Mouse (Mus musculus): Measurements from ENCODE around the gene Zfp46.

Zfp46 gene

DNA sequence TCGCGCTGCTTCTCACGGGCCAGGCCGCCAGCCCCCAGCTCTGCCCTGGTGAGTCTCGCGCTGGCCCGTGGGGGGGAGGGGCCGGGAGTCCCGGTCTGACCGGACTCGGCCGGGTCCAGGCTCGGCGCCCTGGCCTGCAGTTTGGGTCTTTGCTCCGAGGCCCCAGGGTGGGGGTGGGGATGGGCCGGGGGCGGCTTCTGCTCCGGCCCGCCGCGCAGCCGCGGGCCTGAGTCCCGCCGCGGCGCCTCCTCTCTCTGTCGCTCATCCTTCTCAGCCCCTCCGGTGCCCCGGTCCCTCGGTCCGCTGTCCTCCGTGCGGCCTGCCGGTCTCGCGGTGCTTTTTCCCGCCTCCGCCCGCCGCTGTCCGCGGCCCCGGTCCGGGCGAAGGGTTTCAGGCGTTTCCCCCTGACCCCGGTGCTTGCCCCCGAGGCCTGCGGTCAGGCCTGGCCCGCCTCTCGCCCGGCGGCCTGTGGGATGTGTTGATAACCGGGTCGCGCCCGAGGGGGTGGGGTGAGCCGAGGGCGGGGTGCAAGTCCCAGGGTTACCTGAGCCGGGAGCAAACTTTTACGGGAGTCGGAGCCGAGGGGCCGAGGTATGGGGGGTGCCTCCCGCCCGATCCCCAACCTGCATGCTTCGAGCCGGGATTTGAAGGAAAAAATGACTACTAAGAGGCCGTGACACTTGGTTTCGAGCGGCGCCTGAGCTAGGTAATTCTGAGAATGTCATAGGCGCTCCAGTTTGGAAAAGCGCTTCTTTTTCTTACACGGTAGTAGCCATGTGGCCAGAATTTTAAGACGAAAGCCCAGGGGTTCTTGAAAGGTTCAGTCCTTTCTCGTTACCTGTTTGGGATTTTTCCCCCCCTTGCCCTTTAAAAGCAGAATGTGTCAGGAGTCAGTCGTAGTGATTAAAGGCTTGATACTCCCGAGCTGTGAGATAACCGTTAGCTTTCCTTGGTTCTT is 26.8 kb downstream of the Zfp46 start:
- DNase-seq (ENCODE audit: low spot score) = peak; percentile 74

DNA sequence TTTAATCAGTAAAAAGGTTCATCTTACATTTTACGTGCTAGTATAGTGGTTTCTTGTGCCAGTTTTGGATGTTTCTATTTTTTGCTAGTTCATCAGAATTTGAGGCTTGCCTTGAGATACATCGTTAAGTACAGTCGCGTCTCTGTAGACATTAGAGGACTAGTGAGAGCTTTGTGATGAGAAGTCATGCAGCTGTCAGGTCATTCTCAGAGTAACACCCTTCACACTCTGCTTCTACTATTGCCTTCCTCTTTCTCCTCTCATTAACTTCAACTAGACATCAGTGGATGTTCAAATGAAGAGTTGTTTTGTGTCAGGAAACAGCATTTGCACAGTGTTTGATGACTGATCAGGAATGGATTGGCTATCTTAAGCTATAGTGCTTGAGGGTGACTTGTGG is 28.1 kb downstream of the Zfp46 start:
- DNase-seq (ENCODE audit: low spot score) = peak; percentile 32

DNA sequence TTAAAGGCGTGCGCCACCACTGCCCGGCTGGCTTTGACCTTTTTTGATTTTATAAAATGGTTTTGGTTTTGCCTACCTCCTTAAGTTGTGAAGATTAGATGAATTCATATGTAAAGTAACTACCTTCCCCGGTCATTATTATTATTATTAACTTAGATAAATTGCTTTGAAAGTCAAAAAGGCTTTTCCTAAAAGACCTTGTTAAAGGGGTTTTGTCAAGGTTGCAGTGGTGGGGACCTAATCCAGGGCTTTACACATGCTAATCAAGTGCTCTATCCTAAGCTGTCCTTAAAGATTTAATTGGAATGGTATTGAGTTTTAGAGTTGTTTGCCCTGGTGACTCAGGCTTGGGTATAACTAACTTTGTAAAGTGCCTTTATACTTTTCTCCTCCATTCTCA is 33.2 kb downstream of the Zfp46 start:
- no peak for DNase-seq (ENCODE audit: low spot score)

DNA sequence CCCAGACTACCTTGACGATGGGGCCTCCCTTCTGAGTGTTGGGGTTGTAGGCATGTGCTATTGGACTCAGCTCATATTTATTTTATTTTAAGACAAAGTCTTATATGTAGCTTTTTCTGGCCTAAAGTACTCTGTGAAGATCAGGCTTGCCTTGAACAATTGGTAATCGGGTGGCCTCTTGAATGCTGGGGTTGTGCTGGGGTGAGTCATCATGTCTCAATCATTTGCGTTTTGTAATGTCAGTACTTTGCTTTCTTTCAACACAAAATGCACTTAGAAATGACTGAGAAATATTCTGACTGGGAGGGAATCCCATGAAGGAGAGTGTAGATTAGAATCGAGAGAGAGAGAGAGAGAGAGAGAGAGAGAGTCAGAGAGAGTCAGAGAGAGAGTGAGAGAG is 35.5 kb downstream of the Zfp46 start:
- no peak for DNase-seq (ENCODE audit: low spot score)

DNA sequence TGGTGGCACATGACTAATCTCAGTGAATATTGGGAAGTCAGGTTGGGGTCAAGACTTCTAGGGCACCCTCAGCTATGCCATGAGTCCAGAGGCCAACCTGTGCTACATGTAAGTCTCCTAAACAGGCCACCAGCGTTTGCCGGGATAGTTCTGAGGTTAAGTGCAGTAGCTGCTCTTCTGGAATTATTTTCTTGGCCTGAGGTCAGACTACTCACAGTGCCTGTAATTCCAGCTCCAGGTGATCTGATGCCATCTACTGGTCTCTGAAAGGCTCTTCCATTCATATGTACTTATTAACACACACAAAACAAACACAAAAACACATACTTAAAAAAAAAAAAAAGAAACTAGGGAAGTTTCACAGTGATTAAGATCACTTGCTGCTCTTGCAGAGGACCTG is 39.7 kb downstream of the Zfp46 start:
- DNase-seq (ENCODE audit: low spot score) = no peak

DNA sequence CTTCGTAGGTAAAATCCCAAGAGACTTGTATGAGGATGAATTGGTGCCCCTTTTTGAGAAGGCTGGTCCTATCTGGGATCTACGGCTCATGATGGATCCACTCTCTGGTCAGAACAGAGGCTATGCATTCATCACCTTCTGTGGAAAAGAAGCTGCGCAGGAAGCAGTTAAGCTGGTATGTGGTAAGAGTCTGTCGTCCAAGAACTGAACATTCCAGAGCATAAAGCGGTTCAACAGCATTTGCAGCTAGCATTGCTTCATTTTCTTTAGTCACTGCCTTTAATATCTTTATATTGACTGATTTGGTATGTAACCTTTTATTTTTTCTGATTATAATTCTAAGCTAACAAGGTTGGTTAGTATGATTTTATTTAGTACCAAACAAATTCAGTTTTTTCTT is 42.8 kb downstream of the Zfp46 start:
- no peak for DNase-seq (ENCODE audit: low spot score)

DNA sequence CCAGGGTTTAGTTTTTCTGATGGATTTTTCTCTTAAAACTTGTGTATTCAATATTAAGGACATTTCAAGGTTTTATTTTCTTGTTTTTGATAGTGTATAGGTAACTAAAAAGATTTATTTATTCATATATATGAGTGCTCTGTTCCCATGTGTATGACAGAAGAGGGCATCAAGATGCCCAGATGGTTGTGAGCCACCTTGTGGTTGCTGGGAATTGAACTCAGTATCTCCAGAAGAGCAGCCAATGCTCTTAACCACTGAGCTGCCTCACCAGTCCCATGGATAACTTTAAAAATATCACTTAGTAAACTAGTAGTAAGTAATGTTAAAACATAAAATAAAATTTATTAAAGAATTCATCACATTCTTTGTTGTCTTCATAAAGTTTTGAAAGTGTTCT is 43.6 kb downstream of the Zfp46 start:
- no peak for DNase-seq (ENCODE audit: low spot score)

DNA sequence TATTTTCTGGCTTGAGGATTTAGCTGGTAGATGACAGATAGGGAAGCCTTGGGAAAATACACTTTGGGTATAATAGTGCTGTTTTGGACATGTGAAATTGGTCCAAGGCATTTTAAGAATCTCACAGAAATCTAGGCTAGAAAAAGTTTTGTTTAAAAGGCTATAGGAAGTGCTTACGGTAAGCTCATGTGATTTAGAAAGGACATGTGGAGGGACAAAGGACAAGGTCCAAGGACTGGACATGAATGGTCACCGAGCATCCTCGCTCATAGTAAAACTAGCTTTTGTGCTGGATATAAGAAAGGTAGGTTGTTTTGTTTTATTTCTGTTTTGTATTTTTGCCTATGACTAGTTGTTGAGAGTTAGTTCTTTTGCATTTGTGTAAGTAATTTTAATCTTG is 47.2 kb downstream of the Zfp46 start:
- no peak for DNase-seq (ENCODE audit: low spot score)

DNA sequence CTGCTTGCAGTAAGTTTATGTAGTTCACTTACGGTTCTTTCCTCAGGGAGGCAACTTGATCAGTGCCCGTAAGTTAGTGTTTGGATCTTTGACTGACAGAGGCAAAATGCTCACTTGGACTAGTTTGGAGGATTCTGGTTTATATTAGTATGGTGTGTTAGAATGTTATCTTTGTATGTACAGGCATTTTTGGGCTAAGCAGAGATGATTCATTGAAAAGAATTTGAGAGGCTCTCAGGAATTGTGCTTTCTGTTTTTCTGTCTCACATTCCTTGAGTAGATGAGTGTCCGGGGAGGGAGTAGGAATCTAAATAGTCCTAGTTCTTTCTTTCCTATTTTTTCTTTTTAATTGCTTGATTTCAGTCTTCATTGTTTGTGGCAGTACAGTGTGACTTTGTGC is 48.7 kb downstream of the Zfp46 start:
- DNase-seq (ENCODE audit: low spot score) = no peak

DNA sequence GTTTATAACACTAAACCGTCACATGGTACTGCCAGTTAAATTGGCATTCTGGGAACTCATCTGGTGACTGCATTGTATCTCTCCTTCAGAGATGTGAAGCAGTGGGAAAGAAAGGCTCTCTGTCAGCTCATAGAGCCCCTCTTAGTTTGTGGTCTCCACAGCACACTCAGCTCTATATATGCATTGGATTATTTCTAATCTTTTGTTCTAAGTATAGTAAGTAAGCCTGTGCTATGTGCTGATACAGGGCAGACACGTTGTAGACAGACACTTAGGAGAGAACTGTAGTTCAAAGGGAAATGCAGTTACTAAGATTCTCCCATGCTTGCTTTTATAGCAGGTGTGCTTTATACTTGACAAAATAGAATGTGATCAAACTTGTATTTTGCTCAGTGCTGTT is 50.6 kb downstream of the Zfp46 start:
- DNase-seq (ENCODE audit: low spot score) = no peak

DNA sequence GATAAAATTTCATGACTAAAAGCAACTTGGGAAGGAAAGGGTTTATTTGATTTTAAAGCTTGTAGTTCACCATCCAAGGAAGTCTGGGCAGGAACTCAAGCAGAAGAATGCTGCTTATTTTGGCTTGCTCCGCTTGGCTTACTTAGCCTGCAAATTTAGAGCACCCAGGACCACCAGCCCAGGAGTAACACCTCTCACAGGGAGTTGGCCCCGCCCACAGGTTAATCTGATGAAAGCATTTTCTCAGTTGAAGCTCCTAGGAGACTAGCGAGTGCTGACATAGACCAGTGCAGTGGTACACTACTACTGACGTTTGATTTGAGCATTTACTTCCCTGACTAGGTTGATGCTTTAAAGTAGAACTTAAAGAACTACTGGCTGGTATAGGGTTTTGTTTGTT is 52.6 kb downstream of the Zfp46 start:
- no peak for DNase-seq (ENCODE audit: low spot score)

Data from c-Kit-positive CD71-positive TER-119-positive erythroid progenitor cells, embryonic 14.5 days (primary cell).